Mouse (Mus musculus) cortical plate, adult 2 months (tissue): ENCODE measurements around the gene Pakap. TPM values are rescaled to one million over a fixed set of nuclear protein-coding genes. Genes with fewer than 3 reads are reported as not detected.

Source experiments
- H3K27ac ChIP-seq: fragments of 200-500 bp; 2 replicates; pipeline ENCODE4 v1.5.1; 2012; ENCODE audit warnings: low read length, control low read depth, inconsistent platforms; ENCODE audit not compliant: insufficient read depth
- H3K4me1 ChIP-seq: fragments of 200-500 bp; 2 replicates; pipeline ENCODE4 v1.6.1; 2011; ENCODE audit warnings: low read length; ENCODE audit not compliant: control insufficient read depth, insufficient read depth
- H3K4me3 ChIP-seq: fragments of 200-500 bp; 2 replicates; pipeline ENCODE4 v1.5.1; 2011; ENCODE audit warnings: mild to moderate bottlenecking, low read length, control low read depth; ENCODE audit not compliant: insufficient read depth
- CTCF ChIP-seq: fragments of 200-500 bp; IDR thresholded peaks from 2 replicates; pipeline ENCODE4 v1.5.1; 2011; ENCODE audit warnings: mild to moderate bottlenecking, control low read depth, low read length; ENCODE audit not compliant: insufficient read depth; ENCODE audit errors: extremely low read depth
- POLR2A ChIP-seq: fragments of 200-500 bp; IDR thresholded peaks from 2 replicates; pipeline ENCODE4 v1.6.1; 2011; ENCODE audit warnings: mild to moderate bottlenecking, low read length, control low read depth; ENCODE audit not compliant: insufficient read depth; ENCODE audit errors: extremely low read depth
- polyA plus RNA-seq: library from polyadenylated mRNA; depleted of rRNA; stranded (reverse); fragments of >200 nt; gene quantifications from 2 replicates; pipeline ENCODE4 v1.2.3, GENCODE M21; 2012

The Pakap gene
- polyA plus RNA-seq, 1 experiment, result 7.5 TPM

DNA sequence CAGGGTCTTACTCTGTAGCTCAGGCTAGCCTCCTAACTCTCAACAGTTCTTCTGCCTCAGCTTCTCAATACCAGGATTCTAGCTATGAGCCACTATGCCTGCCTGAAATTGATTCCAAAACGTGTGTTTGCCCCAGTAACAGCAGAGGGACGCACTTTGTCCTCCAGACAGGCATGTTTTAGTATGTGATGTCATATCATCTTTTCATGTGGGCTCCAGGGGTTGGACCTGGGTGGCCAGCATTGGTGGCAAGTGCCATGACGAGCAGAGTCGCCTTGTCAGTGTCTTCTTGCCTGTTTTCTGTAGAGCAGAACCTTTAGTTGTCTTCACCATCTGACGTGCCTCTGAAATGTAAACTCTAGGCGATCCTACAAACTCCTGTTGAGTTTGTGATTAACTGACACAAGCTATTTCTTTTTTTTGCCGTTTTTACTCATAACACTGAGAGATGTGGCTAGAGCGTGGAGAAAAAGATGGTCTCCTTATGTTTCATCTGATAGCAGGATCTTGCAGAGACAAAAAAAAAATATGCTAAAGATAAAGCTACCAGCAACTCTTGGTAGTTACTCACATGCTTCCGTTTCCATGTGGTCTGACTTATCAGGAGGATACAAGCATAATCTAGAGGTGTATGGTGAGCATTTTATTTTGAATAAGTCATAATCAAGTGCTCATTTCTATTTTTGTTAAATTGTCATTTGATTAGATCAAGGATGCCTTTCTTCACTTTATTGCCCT is 229.7 kb downstream of the Pakap start:
- Histone ChIP-seq H3K4me1 (peaks cover 2% of the 10 kb centered on the region; the same call in 1 of the 2 replicates), H3K27ac (no peak overlapping the region), H3K4me3 (no peak overlapping the region)
- TF ChIP-seq POLR2A (no peak), CTCF (no peak)

DNA sequence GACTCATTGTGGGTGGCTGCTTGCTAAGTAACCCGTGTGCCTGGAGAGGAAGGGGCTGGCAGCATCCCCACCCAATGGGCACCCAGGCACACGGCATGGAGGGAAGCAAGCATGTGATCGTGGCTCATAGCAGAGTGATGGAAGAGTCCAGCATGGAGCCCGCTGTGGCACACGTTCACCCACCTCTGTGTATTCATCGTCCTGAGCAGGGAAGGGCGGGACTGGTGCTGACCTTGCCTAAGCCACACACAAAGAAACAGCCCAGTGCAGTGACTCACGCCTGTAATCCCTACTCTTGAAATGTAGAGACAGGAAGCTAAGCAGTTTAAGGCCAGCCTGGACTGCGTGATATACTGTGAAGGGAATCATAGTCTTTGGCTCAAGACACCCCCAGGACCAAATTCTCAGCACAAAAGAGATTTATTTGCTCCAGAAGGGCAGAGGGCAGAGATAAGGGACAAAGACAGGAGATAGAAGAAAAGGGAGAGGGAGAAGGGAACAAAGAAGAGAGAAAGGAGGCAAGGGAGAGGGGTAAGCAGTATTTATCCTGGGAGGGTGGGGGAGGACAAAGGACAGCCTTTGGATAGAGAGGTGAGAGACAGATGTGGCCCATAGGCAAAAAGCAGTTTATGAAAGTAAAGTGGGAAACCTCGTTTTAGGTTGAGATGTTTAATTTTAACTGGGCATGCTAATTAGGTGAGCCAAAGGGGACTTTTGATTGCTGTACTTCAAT is 230.5 kb downstream of the Pakap start:
- TF ChIP-seq CTCF, result no peak
- no peak for TF ChIP-seq POLR2A
- Histone ChIP-seq H3K4me3 (no peak overlapping the region), H3K27ac (no peak overlapping the region), H3K4me1 (peaks cover 2% of the 10 kb centered on the region; the same call in 1 of the 2 replicates)

DNA sequence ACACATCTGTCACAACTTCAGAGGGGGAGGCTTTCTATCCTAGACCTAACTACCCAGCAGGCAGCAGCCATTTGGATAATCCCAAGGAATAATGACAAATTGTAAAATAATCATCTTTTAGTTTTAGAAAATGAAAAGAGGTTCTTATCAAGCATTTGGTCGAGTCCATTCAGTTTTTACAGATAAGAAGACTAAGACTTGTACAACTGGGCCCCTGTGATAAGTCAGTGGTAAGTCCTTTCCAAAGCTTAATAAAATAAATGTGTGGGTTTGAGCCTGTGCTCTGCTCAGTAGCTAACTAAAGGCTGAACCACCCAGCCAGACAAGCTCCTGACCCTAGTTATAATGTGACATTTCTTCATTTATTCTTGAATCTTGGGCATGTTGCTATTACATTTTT is 231.3 kb downstream of the Pakap start:
- Histone ChIP-seq H3K4me1 (peaks cover 2% of the 10 kb centered on the region; the same call in 1 of the 2 replicates), H3K27ac (no peak overlapping the region), H3K4me3 (no peak overlapping the region)
- no peak for TF ChIP-seq POLR2A
- TF ChIP-seq CTCF, result no peak

DNA sequence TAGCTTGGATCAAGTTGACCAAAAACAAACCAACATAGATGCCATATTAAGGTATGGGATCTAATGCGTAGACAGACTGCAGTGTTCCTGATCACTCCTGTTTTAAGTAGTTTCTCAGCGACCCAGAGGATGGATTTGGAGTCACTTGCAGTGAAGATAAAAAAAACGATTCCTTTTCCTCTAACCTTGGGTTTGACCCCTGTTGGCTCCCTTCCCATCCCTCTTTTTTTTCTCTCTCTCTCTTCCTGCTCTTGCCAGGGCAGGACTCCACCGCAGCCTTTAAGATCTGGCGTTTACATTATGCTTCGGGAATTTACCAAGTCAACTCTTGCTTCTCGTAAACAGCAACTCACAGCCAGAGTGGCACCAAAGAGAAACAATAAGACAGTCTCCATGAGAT is 233.3 kb downstream of the Pakap start:
- TF ChIP-seq CTCF, result no peak
- no peak for TF ChIP-seq POLR2A
- Histone ChIP-seq H3K27ac (no peak overlapping the region), H3K4me1 (peaks cover 2% of the 10 kb centered on the region; the same call in 1 of the 2 replicates), H3K4me3 (no peak overlapping the region)

DNA sequence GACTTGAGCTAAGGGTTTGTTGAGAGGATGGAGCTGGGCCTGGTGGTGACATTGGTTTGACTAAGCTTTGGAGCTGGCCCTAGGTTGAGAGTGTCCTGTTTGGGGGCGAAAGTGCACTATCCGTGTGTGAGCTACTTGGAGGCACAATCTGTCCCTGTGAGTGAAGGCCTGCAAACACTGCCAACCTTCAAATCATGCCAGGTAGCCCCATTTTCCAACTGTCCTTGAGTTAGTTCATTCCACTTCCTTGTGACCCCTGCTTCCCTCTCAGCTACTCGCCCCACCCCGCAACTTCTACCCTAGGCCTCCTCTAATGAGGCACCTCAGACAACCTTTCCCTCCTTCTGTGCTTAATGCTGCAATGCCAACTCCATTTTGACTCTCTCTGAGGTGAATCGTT is 234.0 kb downstream of the Pakap start:
- Histone ChIP-seq H3K4me1 (peaks cover 2% of the 10 kb centered on the region; the same call in 1 of the 2 replicates), H3K4me3 (no peak overlapping the region), H3K27ac (no peak overlapping the region)
- TF ChIP-seq CTCF (no peak), POLR2A (no peak)

DNA sequence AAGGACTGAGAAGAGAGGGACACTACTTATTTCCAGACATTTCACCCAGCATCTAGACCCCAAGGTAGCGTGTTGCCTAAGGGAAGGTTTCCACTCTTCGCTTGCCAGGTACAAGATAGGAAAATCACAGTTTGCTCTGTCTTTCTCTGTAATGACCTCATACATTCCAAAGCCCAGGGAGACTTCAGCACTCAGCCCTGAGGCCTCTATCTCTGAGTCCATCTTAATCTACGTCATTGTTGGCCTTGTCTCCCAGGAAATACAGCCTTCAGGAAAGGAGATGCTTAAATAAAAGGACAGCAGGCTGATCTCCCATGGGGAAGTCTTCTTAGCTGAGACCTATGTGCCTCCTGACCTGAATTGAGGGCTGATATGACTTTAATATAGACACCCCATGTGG is 234.4 kb downstream of the Pakap start:
- Histone ChIP-seq H3K4me1 (peaks cover 2% of the 10 kb centered on the region; the same call in 1 of the 2 replicates), H3K4me3 (no peak overlapping the region), H3K27ac (no peak overlapping the region)
- TF ChIP-seq POLR2A (no peak), CTCF (no peak)

DNA sequence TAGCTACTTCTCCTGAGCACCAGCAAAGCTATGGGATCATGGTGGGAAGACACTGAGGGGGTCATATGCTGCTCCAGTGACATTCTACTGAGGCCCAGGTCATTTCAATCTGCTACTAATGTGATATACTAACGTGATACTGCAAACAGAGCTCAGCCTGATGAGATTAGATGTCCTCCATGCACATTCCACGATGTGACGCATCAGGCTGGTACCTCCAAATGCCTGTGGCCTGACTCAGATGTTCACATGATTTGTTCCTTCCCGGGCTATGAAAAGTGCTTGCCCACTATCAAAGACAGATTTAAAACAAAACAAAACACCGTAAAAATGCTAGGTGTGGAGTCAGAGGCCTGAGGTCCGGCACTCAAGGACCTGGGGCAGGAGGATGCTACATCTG is 236.9 kb downstream of the Pakap start:
- Histone ChIP-seq H3K4me1 (no peaks in the 10 kb centered on the region), H3K27ac (no peak overlapping the region), H3K4me3 (no peak overlapping the region)
- TF ChIP-seq POLR2A (no peak), CTCF (no peak)

DNA sequence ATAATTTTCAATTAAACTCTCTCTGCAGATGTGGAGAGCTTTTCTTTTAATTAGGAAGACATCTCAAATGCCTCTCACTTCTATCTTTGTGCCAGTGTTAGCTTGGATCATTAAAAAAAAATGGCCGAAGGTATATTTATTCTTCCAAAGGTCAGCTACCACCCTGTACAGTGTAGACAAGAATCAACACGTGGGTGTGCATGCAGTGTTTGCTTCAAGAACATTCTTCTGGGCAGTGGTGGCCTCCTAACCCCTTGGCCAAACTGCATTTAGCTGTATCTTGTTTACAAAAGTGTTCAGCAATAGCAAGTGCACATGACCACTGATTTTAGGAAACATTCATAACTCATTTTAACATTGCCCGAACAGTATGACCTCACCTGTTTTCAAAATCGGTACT is 241.5 kb downstream of the Pakap start:
- Histone ChIP-seq H3K4me3 (no peak overlapping the region), H3K4me1 (no peaks in the 10 kb centered on the region), H3K27ac (no peak overlapping the region)
- TF ChIP-seq POLR2A (no peak), CTCF (no peak)

DNA sequence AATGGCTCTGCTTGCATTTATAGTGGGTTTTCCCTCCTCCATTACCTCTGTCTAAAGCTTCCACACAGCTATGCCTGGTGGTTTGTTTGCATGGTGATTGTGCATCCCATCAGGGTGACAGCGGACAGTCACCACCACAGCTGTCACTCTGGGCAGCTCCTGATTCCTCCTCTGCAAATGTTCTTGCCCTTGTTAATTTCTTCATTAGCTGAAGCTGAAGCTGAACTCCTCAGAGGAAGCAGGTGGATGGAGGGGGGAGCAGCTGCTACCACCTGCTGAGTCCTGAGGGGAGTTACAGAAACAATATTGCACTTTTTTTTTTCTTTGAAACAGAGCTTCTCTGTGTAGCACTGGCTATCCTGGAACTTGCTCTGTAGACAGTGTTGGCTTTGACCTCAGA is 244.1 kb downstream of the Pakap start:
- Histone ChIP-seq H3K4me3 (no peak overlapping the region), H3K27ac (no peak overlapping the region), H3K4me1 (no peaks in the 10 kb centered on the region)
- TF ChIP-seq CTCF, result no peak
- TF ChIP-seq POLR2A, result no peak
